Mouse (Mus musculus) forebrain, embryonic 11.5 days (tissue): ENCODE results near the gene Ifit1. TPM values are rescaled to one million over a fixed set of nuclear protein-coding genes. Genes with fewer than 3 reads are reported as not detected.

Experiments used
- ATAC-seq: fragments of 200-750 bp; cut with Nextera tagmentation; replicated peaks from 2 replicates; pipeline ENCODE4 v1.8.0; 2017; ENCODE audit warnings: moderate TSS enrichment; ENCODE audit not compliant: low FRiP score
- DNase-seq: peaks from one replicate; pipeline ENCODE4 v3.0.0-alpha.2; 2017; ENCODE audit warnings: low spot score
- H3K27ac ChIP-seq: fragments of 300-500 bp; sonication (generic); 2 replicates; pipeline ENCODE4 v1.5.1; 2014; ENCODE audit warnings: low read depth, low read length
- H3K27me3 ChIP-seq: fragments of 300-500 bp; sonication (generic); 2 replicates; pipeline ENCODE4 v1.6.1; 2014; ENCODE audit warnings: mild to moderate bottlenecking, low read length, mixed read lengths; ENCODE audit not compliant: control insufficient read depth, insufficient read depth
- H3K36me3 ChIP-seq: fragments of 300-500 bp; sonication (generic); 2 replicates; pipeline ENCODE4 v1.6.1; 2014; ENCODE audit warnings: mild to moderate bottlenecking, low read length, moderate library complexity, mixed read lengths; ENCODE audit not compliant: control insufficient read depth, insufficient read depth
- H3K4me1 ChIP-seq: fragments of 300-500 bp; sonication (generic); replicated peaks from 2 replicates; pipeline ENCODE4 v1.6.1; 2014; ENCODE audit warnings: low read length, mixed read lengths; ENCODE audit not compliant: control insufficient read depth, insufficient read depth
- H3K4me2 ChIP-seq: fragments of 300-500 bp; sonication (generic); 2 replicates; pipeline ENCODE4 v1.6.1; 2014; ENCODE audit warnings: low read depth, mild to moderate bottlenecking, low read length, moderate library complexity, mixed read lengths; ENCODE audit not compliant: severe bottlenecking
- H3K4me3 ChIP-seq: fragments of 300-500 bp; sonication (generic); 2 replicates; pipeline ENCODE4 v1.5.1; 2014; ENCODE audit warnings: low read depth, low read length
- H3K9ac ChIP-seq: fragments of 300-500 bp; sonication (generic); 2 replicates; pipeline ENCODE4 v1.6.1; 2014; ENCODE audit warnings: low read length
- H3K9me3 ChIP-seq: fragments of 300-500 bp; sonication (generic); 2 replicates; pipeline ENCODE4 v1.6.1; 2016; ENCODE audit warnings: low read length, mixed read lengths; ENCODE audit not compliant: control insufficient read depth
- WGBS: fragments of 180-500 bp; shearing (Covaris S2); extraction: QIAGEN DNeasy Blood & Tissue Kit; methylation state at CpG from one replicate; pipeline ENCODE4 v1.1.7; 2014; 5-methylcytosine and 5-hydroxymethylcytosine counted together
- polyA plus RNA-seq: library from polyadenylated mRNA; unstranded; fragments of >200 nt; fragmentation: Nextera tagmentation; extraction: Ambion mirVana; gene quantifications from 2 replicates; pipeline ENCODE4 v1.2.1, GENCODE M21; 2014

The Ifit1 gene
- polyA plus RNA-seq, 1 experiment from 2014 or later, result 0.20 TPM

DNA sequence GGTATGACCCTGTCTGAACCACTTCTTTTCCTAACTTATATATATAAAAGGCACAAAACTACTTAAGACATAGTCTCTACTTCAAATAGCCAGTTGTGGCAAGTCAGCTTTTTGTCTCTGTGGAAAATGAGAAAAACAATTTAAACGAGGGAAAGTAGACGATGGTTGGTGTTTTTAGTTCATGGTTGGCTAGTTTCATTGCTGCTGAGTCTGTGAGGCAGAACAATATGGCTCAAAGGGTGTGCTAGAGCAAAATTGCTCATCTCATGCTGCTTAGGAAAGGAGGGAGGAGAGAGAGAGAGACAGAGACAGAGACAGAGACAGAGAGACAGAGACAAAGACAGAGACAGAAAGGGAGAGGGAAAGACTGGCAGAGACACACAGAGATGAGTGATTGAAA lies 58.6 kb downstream of the Ifit1 start:
- Histone ChIP-seq H3K4me1 (no peaks in the 10 kb centered on the region), H3K27me3 (no peaks in the 10 kb centered on the region), H3K4me2 (no peak overlapping the region), H3K4me3 (no peak overlapping the region), H3K9me3 (no peaks in the 10 kb centered on the region), H3K36me3 (no peaks in the 10 kb centered on the region), H3K27ac (no peak overlapping the region), H3K9ac (no peak overlapping the region)
- DNase-seq (no peak), ATAC-seq (no peak)
- 68% methylated on average over 2 of the region's 2 CpGs for WGBS

Other genes with a start within 250 kb of the Ifit1 start
- 0.45 and 0.75 TPM in 2 replicates for gene Ch25h, start 165.7 kb upstream of the Ifit1 start, polyA plus RNA-seq
- 20.9 and 21.5 TPM in 2 replicates for gene Lipa, start 113.4 kb upstream of the Ifit1 start, polyA plus RNA-seq
- 4.9 and 6.4 TPM in 2 replicates for gene Ifit2, start 90.2 kb upstream of the Ifit1 start, polyA plus RNA-seq
- gene Ifit3, start 57.3 kb upstream of the Ifit1 start, polyA plus RNA-seq, result 0.25 and 0.52 TPM in 2 replicates
- gene Ifit1bl1, start 38.9 kb upstream of the Ifit1 start, polyA plus RNA-seq, result 0.08 TPM in 1 of 2 replicates, not detected in the other
- 0.21 TPM in 1 of 2 replicates, not detected in the other for gene Ifit3b, start 32.9 kb upstream of the Ifit1 start, polyA plus RNA-seq
- 0.09 TPM in 1 of 2 replicates, not detected in the other for gene Ifit1bl2, start 128 bp upstream of the Ifit1 start, polyA plus RNA-seq
- gene Slc16a12, start 106.4 kb downstream of the Ifit1 start, polyA plus RNA-seq, result 0.91 and 1.3 TPM in 2 replicates
- gene Pank1, start 238.6 kb downstream of the Ifit1 start, polyA plus RNA-seq, result 10.7 and 11.5 TPM in 2 replicates